Comparison of ENCODE assay signal across 18 mouse cellular contexts in genomic region chr13:75852027-75852426, GRCm38 (mm10).
"Had no signal": no experiment of that assay in that cellular context is flagged by ENCODE, and none has a peak within 500 bp of the region (broad histone marks: within the 10 kb centered on the region; RNA-seq: fewer than 3 reads in every experiment).

No protein-coding gene starts in this region.

- H3K4me2 ChIP-seq: lung, embryonic 14.5 days; midbrain, embryonic 13.5 days; neural tube, embryonic 13.5 days; neural tube, embryonic 15.5 days had no signal

- H3K4me3 ChIP-seq: midbrain, embryonic 10.5 days; midbrain, embryonic 13.5 days; myocyte; neural tube, embryonic 13.5 days; neural tube, embryonic 15.5 days had no signal

- H3K36me3 ChIP-seq: midbrain, embryonic 10.5 days; midbrain, embryonic 13.5 days; neural tube, embryonic 13.5 days had no signal

- H3K9ac ChIP-seq: lung, embryonic 14.5 days; midbrain, embryonic 13.5 days; neural tube, embryonic 13.5 days; neural tube, embryonic 15.5 days had no signal

- H3K9me3 ChIP-seq: midbrain, embryonic 10.5 days; midbrain, embryonic 13.5 days had no signal

- DNase-seq: lung, adult 18-20 months; lung, embryonic 14.5 days; lung, postnatal 10 days; lung, postnatal 4 days; retina, postnatal 1 day; right cerebral cortex, adult 18-20 months; right cerebral cortex, postnatal 25 days; right cerebral cortex, postnatal 4 days; spleen, adult 18-20 months; thymus, adult 18-20 months; thymus, postnatal 14 days; thymus, postnatal 36 days had no signal

- H3K27ac ChIP-seq: midbrain, embryonic 10.5 days; midbrain, embryonic 13.5 days; neural tube, embryonic 13.5 days; neural tube, embryonic 15.5 days had no signal

- H3K4me1 ChIP-seq: midbrain, embryonic 13.5 days had no signal

- H3K27me3 ChIP-seq: midbrain, embryonic 13.5 days; neural tube, embryonic 13.5 days; neural tube, embryonic 15.5 days had no signal

- ATAC-seq: midbrain, embryonic 13.5 days; midbrain, embryonic 16.5 days had no signal
